Mouse (Mus musculus) thymus, postnatal 4 days (tissue): Measurements from ENCODE around the gene Slc16a8.

Source experiments
- DNase-seq: peaks from one replicate; pipeline ENCODE4 v3.0.0; 2021

Gene Slc16a8

DNA sequence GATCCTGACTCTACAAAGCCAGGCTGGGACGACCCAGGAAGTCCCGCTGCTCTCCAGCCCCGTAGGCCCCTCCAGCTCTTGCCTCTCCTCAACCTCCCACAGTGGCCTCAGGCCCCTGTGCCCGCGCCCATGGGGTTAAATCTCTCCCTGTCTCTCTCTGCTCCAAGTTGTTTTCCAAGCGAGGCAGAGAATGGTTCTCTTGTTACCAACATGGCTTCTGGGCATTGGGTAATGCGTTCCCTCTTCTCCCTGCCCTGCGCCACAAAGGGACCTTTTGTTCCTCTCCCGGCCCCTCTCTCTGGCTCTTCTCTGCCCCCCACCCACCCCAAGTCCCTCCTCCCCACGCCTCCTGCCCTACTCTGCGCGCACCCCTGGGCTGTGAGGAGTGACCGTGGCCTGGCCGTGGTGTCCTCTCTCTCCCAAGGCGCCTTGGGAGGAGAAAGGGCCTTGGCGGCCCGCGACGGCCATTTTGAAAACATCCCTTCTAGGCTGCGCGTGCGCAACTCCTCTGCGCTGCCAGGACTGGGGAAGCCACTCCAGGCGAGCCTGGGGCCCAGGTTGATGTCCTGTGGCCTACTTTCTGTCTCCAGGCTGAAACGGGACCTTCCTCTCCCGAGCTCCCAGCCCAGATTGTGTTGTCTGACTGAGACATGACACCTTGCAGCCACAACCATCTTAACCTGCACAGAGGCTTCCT is 41.7 kb downstream of the Slc16a8 start:
- no peak for DNase-seq

DNA sequence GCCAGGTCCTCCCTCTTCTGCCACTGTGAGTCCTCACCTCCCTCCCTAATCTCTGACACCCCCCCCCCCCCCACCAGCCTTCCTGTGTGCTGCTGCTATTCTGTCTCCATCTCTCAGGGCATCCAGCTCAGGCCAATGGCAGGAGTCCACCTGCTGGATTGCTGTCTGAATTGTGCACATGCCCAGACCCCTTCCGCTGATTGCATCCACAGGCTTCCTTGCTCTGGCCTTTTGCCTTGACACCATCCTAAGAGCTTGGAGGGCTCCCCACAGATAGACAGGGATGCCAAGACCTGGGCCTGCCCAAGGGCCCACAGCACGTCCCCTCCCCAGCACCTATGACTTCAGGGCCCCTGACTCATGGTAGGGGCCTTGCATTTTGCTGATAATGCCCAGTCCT is 44.2 kb downstream of the Slc16a8 start:
- no peak for DNase-seq

- DNase-seq: peak; percentile 64
These were observed 45.7 kb downstream of the Slc16a8 start for GRCm38 (mm10) chr15:79208758-79209439.

DNA sequence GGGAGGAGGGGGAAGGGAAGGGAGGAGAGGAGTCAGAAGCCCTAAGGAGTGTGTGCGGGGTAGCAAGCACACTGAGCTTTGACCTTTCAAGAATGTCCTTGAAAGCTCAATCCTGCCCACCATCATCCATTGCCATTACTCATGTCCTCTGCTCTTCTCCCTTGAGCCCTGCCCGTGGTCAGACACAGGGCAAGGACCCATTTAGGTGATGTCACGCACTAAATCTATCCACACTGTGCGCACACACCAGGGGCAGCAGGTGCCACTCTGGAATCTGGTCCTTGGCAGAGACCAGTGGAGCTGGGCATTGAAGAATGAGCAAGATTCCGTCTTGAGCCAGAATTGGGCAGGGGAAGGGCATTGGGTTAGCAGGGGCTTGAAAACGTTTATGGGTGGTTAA is 46.4 kb downstream of the Slc16a8 start:
- no peak for DNase-seq

GRCm38 (mm10) chr15:79202575-79202974 is 52.0 kb downstream of the Slc16a8 start:
- no peak for DNase-seq

DNA sequence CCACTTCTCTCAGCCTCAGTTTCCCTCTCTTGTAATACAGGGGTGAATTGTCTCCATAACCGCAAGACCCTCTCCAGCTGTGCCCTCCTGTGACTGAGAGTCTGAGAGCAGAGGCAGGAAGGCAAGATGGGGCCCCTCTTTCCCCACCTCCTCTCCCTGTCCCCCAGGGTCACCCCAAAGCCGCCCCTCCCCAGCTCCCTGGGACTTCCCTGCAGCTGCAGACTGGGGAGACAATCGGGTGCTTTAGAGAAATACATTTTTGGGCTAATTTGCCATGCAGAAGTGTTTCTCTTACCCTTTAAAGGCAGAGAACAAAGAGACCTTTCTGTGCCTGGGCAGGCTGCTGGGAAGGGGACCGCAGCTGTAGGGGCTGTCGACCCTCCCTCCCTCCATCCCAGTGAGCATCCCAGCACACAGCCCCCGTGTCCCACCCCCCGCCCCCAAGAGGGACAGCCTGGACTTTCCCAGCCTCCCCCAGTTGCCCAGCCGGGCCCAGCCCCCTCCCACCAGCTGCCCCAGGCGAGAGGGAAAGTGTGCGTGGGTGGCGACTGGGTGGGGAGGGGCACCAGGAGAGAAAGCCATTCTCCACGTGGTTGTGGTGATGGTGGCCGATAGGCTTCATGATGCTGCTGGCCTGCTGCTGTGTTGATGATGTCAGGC is 52.9 kb downstream of the Slc16a8 start:
- DNase-seq: peak; percentile 30
